Mouse (Mus musculus) G1E (cell line): ENCODE data around the gene Ankrd52.

Source experiments
- CTCF ChIP-seq: IDR thresholded peaks from 2 replicates; pipeline ENCODE4 v1.5.1; 2012; ENCODE audit warnings: low read depth, low read length, inconsistent platforms, mixed read lengths
- GATA1 ChIP-seq: IDR thresholded peaks from 2 replicates; pipeline ENCODE4 v1.6.1; 2012; ENCODE audit warnings: borderline replicate concordance, low read length, inconsistent platforms, mixed read lengths
- POLR2AphosphoS5 ChIP-seq: IDR thresholded peaks from 2 replicates; pipeline ENCODE4 v1.6.1; 2012; ENCODE audit warnings: low read depth, low read length, inconsistent platforms; ENCODE audit not compliant: insufficient replicate concordance
- TAL1 ChIP-seq: conservative IDR thresholded peaks from 2 replicates; pipeline ENCODE4 v1.6.1; 2012; ENCODE audit warnings: low read depth, low read length, inconsistent platforms, mixed read lengths

DNA sequence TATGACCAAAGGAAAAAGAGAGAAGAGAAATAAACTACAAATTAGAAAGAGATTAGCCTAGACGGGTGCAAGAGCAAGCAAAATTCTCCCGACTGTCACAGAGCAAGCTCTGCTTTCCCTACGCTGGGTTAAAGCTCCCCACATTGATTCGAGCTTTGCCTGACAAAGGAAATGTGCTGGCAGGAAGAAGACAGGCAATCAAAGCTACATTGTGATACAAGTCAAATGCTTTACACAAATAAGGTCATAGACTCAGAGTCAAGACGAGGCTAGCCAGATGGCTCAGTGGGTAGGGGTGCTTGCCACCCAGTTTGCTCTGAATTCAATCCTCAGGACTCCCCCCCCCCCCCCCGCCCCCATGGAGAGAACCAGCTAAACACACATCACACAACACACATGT lies 6.9 kb upstream of the Ankrd52 start:
- no peak for TF ChIP-seq CTCF
- no peak for TF ChIP-seq POLR2AphosphoS5
- TF ChIP-seq GATA1, result no peak
- no peak for TF ChIP-seq TAL1
